Mouse (Mus musculus): Measurements from ENCODE around the gene Gm45062. TPM values are rescaled to one million over a fixed set of nuclear protein-coding genes. Genes with fewer than 3 reads are reported as not detected.

The Gm45062 gene
- total and polyA plus RNA-seq, 2 experiments from 2014 or later = 2.5 to 8.1 TPM

GRCm38 (mm10) chr6:8368198-8368864, 109.1 kb downstream of the Gm45062 start:
- H3K4me1 ChIP-seq (ENCODE audit: insufficient read depth, low read length) = no peaks in the 10 kb centered on the region
- no peak overlapping the region for H3K27ac ChIP-seq (ENCODE audit: low read depth, low read length)
- ATAC-seq (ENCODE audit: low FRiP score) (no peak), DNase-seq (ENCODE audit: low spot score) (no peak)
- no peak overlapping the region for H3K4me2 ChIP-seq (ENCODE audit: low read depth, low read length, poor library complexity, severe bottlenecking)
- H3K36me3 ChIP-seq (ENCODE audit: insufficient read depth, low read length) = no peaks in the 10 kb centered on the region
- no peak overlapping the region for H3K9ac ChIP-seq (replicated peaks; ENCODE audit: low read length, poor library complexity, severe bottlenecking)
- H3K9me3 ChIP-seq (ENCODE audit: low read length) = no peaks in the 10 kb centered on the region
- TF ChIP-seq CTCF (IDR thresholded peaks at IDR 0.05) = no peak
- H3K27me3 ChIP-seq (ENCODE audit: insufficient read depth, low read length) = no peaks in the 10 kb centered on the region
- 61% methylated on average over 2 of the region's 2 CpGs for WGBS
- no peak overlapping the region for H3K4me3 ChIP-seq (ENCODE audit: low read depth, low read length)

DNA sequence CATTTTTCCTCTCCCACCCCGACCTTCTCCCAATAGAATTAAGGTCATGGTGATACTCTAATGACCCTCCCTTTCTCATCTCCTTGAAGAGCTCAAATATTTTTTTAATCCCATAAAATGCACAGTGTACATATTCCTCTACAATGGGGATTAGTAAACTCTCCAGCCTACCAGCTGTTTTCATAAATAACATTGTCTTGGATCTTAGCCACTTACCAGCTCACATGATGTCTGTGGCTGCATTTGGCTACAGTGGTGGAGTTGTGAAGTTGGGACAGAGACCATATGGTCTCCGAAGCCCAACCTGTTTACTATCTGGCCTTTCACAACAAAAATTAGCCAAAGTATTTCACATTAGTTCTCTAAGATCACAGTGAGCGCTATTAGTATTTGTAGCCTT, 111.4 kb downstream of the Gm45062 start:
- Histone ChIP-seq H3K4me1 (ENCODE audit: insufficient read depth, low read length) (no peaks in the 10 kb centered on the region), H3K36me3 (ENCODE audit: insufficient read depth, low read length) (no peaks in the 10 kb centered on the region), H3K4me2 (ENCODE audit: low read depth, low read length, poor library complexity, severe bottlenecking) (no peak overlapping the region), H3K9ac (replicated peaks; ENCODE audit: low read length, poor library complexity, severe bottlenecking) (no peak overlapping the region), H3K27me3 (ENCODE audit: insufficient read depth, low read length) (no peaks in the 10 kb centered on the region), H3K9me3 (ENCODE audit: low read length) (no peaks in the 10 kb centered on the region), H3K27ac (ENCODE audit: low read depth, low read length) (no peak overlapping the region), H3K4me3 (ENCODE audit: low read depth, low read length) (no peak overlapping the region)
- DNase-seq (ENCODE audit: low spot score) (no peak), ATAC-seq (ENCODE audit: low FRiP score) (no peak)
- TF ChIP-seq CTCF (IDR thresholded peaks at IDR 0.05) = no peak
- 85% methylated on average over 3 of the region's 3 CpGs for WGBS

GRCm38 (mm10) chr6:8373051-8373450, 113.8 kb downstream of the Gm45062 start:
- H3K4me3 ChIP-seq (ENCODE audit: low read depth, low read length) = no peak overlapping the region
- H3K27me3 ChIP-seq (ENCODE audit: insufficient read depth, low read length) = no peaks in the 10 kb centered on the region
- WGBS = 51% methylated on average over 2 of the region's 2 CpGs
- H3K9ac ChIP-seq (replicated peaks; ENCODE audit: low read length, poor library complexity, severe bottlenecking) = no peak overlapping the region
- no peaks in the 10 kb centered on the region for H3K9me3 ChIP-seq (ENCODE audit: low read length)
- no peak for TF ChIP-seq CTCF (IDR thresholded peaks at IDR 0.05)
- no peak overlapping the region for H3K27ac ChIP-seq (ENCODE audit: low read depth, low read length)
- 0 out of 2 replicates have a peak, but pooled peaks cover 5% of the 10 kb centered on the region for H3K36me3 ChIP-seq (ENCODE audit: insufficient read depth, low read length)
- no peak for DNase-seq (ENCODE audit: low spot score)
- ATAC-seq (ENCODE audit: low FRiP score) = no peak
- H3K4me2 ChIP-seq (ENCODE audit: low read depth, low read length, poor library complexity, severe bottlenecking) = no peak overlapping the region
- no peaks in the 10 kb centered on the region for H3K4me1 ChIP-seq (ENCODE audit: insufficient read depth, low read length)

DNA sequence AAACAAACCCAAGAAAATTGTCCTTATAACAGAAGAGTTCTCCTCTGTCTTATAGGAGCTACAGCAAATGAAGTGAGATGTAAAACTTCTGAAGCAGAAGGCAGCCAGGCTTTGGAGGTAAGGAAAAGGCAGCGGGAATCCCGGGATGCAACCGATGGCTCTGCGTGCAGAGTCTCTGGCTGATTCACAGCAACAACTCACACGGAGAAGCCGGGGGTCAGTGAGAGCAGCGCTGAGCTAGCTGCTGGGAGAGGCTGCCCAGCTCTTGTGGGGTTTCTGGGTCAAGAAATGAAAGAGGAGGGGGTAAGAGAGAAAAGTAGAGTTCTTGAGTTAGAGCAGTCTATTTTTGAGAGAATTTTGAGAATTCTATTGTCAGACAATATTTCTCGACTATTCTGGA, 114.6 kb downstream of the Gm45062 start:
- ATAC-seq (ENCODE audit: low FRiP score) (no peak), DNase-seq (ENCODE audit: low spot score) (no peak)
- WGBS = 25% methylated on average over 8 of the region's 8 CpGs
- H3K36me3 ChIP-seq (ENCODE audit: insufficient read depth, low read length) = 0 out of 2 replicates have a peak, but pooled peaks cover 5% of the 10 kb centered on the region
- no peak overlapping the region for H3K4me3 ChIP-seq (ENCODE audit: low read depth, low read length)
- H3K4me2 ChIP-seq (ENCODE audit: low read depth, low read length, poor library complexity, severe bottlenecking) = 0 out of 2 replicates have a peak overlapping the region, but pooled peaks have one; percentile 24
- H3K4me1 ChIP-seq (ENCODE audit: insufficient read depth, low read length) = no peaks in the 10 kb centered on the region
- no peaks in the 10 kb centered on the region for H3K9me3 ChIP-seq (ENCODE audit: low read length)
- no peak for TF ChIP-seq CTCF (IDR thresholded peaks at IDR 0.05)
- H3K9ac ChIP-seq (replicated peaks; ENCODE audit: low read length, poor library complexity, severe bottlenecking) = no peak overlapping the region
- no peak overlapping the region for H3K27ac ChIP-seq (ENCODE audit: low read depth, low read length)
- no peaks in the 10 kb centered on the region for H3K27me3 ChIP-seq (ENCODE audit: insufficient read depth, low read length)

DNA sequence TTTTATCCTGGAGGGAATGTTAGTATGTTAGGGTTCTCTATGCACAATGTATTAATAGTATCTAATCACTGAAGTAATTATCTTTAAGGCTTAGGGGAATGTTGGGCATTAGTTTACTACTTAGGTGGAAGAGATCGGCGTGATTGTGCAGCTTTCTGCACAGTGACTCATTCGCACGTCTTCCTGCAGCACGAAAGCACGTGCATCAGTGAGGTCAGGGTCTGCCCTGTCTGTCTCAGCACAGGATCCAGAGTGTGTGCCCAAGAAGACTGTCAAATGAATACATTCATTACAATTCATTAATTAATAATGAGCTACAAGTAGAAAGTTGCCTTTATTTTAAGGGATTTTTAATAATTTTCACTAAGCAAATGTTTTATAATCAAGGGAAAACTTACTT, 115.0 kb downstream of the Gm45062 start:
- no peaks in the 10 kb centered on the region for H3K9me3 ChIP-seq (ENCODE audit: low read length)
- WGBS = 73% methylated on average over 6 of the region's 6 CpGs
- DNase-seq (ENCODE audit: low spot score) (no peak), ATAC-seq (ENCODE audit: low FRiP score) (no peak)
- no peak for TF ChIP-seq CTCF (IDR thresholded peaks at IDR 0.05)
- H3K27ac ChIP-seq (ENCODE audit: low read depth, low read length) = no peak overlapping the region
- no peak overlapping the region for H3K4me2 ChIP-seq (ENCODE audit: low read depth, low read length, poor library complexity, severe bottlenecking)
- H3K9ac ChIP-seq (replicated peaks; ENCODE audit: low read length, poor library complexity, severe bottlenecking) = no peak overlapping the region
- H3K4me3 ChIP-seq (ENCODE audit: low read depth, low read length) = no peak overlapping the region
- 0 out of 2 replicates have a peak, but pooled peaks cover 5% of the 10 kb centered on the region for H3K36me3 ChIP-seq (ENCODE audit: insufficient read depth, low read length)
- no peaks in the 10 kb centered on the region for H3K27me3 ChIP-seq (ENCODE audit: insufficient read depth, low read length)
- no peaks in the 10 kb centered on the region for H3K4me1 ChIP-seq (ENCODE audit: insufficient read depth, low read length)

GRCm38 (mm10) chr6:8374712-8375111, 115.5 kb downstream of the Gm45062 start:
- Histone ChIP-seq H3K9ac (replicated peaks; ENCODE audit: low read length, poor library complexity, severe bottlenecking) (no peak overlapping the region), H3K4me1 (ENCODE audit: insufficient read depth, low read length) (no peaks in the 10 kb centered on the region), H3K9me3 (ENCODE audit: low read length) (no peaks in the 10 kb centered on the region), H3K4me3 (ENCODE audit: low read depth, low read length) (no peak overlapping the region), H3K27me3 (ENCODE audit: insufficient read depth, low read length) (no peaks in the 10 kb centered on the region), H3K36me3 (ENCODE audit: insufficient read depth, low read length) (0 out of 2 replicates have a peak, but pooled peaks cover 5% of the 10 kb centered on the region), H3K27ac (ENCODE audit: low read depth, low read length) (no peak overlapping the region), H3K4me2 (ENCODE audit: low read depth, low read length, poor library complexity, severe bottlenecking) (no peak overlapping the region)
- DNase-seq (ENCODE audit: low spot score) (no peak), ATAC-seq (ENCODE audit: low FRiP score) (peak; percentile 52; the same call in 1 of the 2 replicates)
- no peak for TF ChIP-seq CTCF (IDR thresholded peaks at IDR 0.05)
- WGBS = 78% methylated on average over 4 of the region's 4 CpGs

Data from midbrain, postnatal 0 days (tissue).